Mouse (Mus musculus) lung, embryonic 16.5 days (tissue): Measurements from ENCODE around the gene Slc6a20a. TPM values are rescaled to one million over a fixed set of nuclear protein-coding genes. Genes with fewer than 3 reads are reported as not detected.

ENCODE experiments used
- ATAC-seq: fragments of 200-750 bp; cut with Nextera tagmentation; 2 replicates; pipeline ENCODE4 v1.8.0; 2017; ENCODE audit warnings: low read depth, mild to moderate bottlenecking, moderate library complexity
- H3K27ac ChIP-seq: fragments of 300-500 bp; sonication (generic); 2 replicates; pipeline ENCODE4 v1.5.1; 2014; ENCODE audit warnings: mild to moderate bottlenecking, control low read depth, low read length
- H3K27me3 ChIP-seq: fragments of 300-500 bp; sonication (generic); 2 replicates; pipeline ENCODE4 v1.6.1; 2014; ENCODE audit warnings: low read depth, low read length, mixed read lengths; ENCODE audit not compliant: control insufficient read depth, insufficient read depth
- H3K36me3 ChIP-seq: fragments of 300-500 bp; sonication (generic); 2 replicates; pipeline ENCODE4 v1.6.1; 2014; ENCODE audit warnings: low read length; ENCODE audit not compliant: control insufficient read depth, insufficient read depth
- H3K4me1 ChIP-seq: fragments of 300-500 bp; sonication (generic); replicated peaks from 2 replicates; pipeline ENCODE4 v1.6.1; 2014; ENCODE audit warnings: low read length, mixed read lengths; ENCODE audit not compliant: control insufficient read depth, insufficient read depth
- H3K4me2 ChIP-seq: fragments of 300-500 bp; sonication (generic); 2 replicates; pipeline ENCODE4 v1.6.1; 2014; ENCODE audit warnings: low read depth, low read length, control low read depth
- H3K4me3 ChIP-seq: fragments of 300-500 bp; sonication (generic); 2 replicates; pipeline ENCODE4 v1.5.1; 2014; ENCODE audit warnings: mild to moderate bottlenecking, low read length, control low read depth
- H3K9ac ChIP-seq: fragments of 300-500 bp; sonication (generic); 2 replicates; pipeline ENCODE4 v1.6.1; 2014; ENCODE audit warnings: low read length, control low read depth
- H3K9me3 ChIP-seq: fragments of 300-500 bp; sonication (generic); 2 replicates; pipeline ENCODE4 v1.6.1; 2016; ENCODE audit warnings: low read length; ENCODE audit not compliant: control insufficient read depth
- WGBS: fragments of 180-500 bp; shearing (Covaris S2); extraction: QIAGEN DNeasy Blood & Tissue Kit; methylation state at CpG from one replicate; pipeline ENCODE4 v1.1.7; 2014; 5-methylcytosine and 5-hydroxymethylcytosine counted together
- polyA plus RNA-seq: library from polyadenylated mRNA; unstranded; fragments of >200 nt; fragmentation: Nextera tagmentation; extraction: Ambion mirVana; gene quantifications from 2 replicates; pipeline ENCODE4 v1.2.1, GENCODE M21; 2015

The Slc6a20a gene
- polyA plus RNA-seq, 1 experiment from 2014 or later: 0.18 TPM

DNA sequence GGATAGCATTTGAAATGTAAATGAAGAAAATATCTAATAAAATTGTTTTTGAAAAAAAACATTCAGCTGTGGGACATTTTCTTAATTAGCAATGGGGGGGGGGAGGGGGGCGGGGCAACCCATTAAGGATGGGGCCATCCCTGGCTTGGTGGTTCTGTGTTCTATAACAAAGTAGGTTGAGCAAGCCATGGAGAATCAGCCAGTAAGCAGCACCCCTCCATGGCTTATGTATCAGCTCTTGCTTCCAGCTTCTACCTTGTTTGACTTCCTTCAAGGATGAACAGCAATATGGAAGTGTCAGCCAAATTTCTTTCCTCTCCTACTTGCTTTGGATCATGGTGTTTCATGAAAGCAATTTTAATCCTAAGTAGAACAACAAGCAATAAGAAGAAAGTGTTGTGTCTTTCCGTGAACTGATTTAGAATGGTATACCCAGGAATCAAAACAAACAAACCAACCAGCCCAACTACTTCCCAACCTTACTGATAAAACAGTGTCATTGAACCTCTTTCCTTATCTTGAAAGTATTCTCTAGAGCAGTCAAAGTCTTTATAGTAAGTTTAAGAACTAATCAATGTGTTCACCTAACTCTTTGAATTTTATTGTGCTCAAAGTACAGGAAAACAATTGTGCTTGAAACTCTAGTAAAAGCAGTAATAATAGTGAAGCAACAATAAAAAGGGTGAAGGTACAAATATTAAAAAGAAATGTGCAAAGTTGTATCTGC, 28.7 kb downstream of the Slc6a20a start:
- Histone ChIP-seq H3K4me1 (peaks cover 2% of the 10 kb centered on the region; the same call in 1 of the 2 replicates), H3K27ac (no peak overlapping the region), H3K9ac (no peak overlapping the region), H3K4me3 (no peak overlapping the region), H3K27me3 (no peaks in the 10 kb centered on the region), H3K9me3 (no peaks in the 10 kb centered on the region), H3K36me3 (no peaks in the 10 kb centered on the region), H3K4me2 (no peak overlapping the region)
- no peak for ATAC-seq
- WGBS: 65% methylated on average over 2 of the region's 2 CpGs

DNA sequence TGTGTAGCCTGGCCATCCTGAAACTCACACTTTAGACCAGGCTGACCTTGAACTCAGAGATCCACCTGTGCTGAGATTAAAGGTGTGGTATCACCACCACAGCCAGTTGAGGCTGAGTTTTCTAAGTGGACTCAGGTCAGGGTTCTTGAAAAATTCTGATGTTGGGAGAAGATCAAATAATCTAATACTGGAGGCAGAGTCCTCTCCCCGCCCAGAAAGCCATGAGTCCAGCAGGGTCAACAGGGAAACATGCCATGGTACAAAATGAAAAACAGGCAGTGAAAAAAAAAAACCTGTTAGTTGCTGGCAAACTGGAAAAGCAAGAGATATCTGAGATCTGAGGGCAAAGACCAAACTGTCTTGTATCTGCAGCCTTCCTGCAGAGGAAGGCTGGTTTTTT, 38.6 kb downstream of the Slc6a20a start:
- 57% methylated on average over 1 of the region's 1 CpGs for WGBS
- H3K4me1 ChIP-seq: no peaks in the 10 kb centered on the region
- no peak overlapping the region for H3K4me3 ChIP-seq
- H3K36me3 ChIP-seq: no peaks in the 10 kb centered on the region
- no peaks in the 10 kb centered on the region for H3K9me3 ChIP-seq
- no peak for ATAC-seq
- H3K27me3 ChIP-seq: no peaks in the 10 kb centered on the region
- no peak overlapping the region for H3K27ac ChIP-seq
- no peak overlapping the region for H3K4me2 ChIP-seq
- no peak overlapping the region for H3K9ac ChIP-seq

GRCm38 (mm10) chr9:123638668-123639089, 40.0 kb downstream of the Slc6a20a start:
- H3K4me3 ChIP-seq: no peak overlapping the region
- H3K27me3 ChIP-seq: no peaks in the 10 kb centered on the region
- no peak overlapping the region for H3K27ac ChIP-seq
- H3K4me2 ChIP-seq: no peak overlapping the region
- ATAC-seq: 0 out of 2 replicates have a peak, but pooled peaks have one; percentile 38
- no peaks in the 10 kb centered on the region for H3K4me1 ChIP-seq
- 65% methylated on average over 1 of the region's 1 CpGs for WGBS
- H3K36me3 ChIP-seq: no peaks in the 10 kb centered on the region
- no peaks in the 10 kb centered on the region for H3K9me3 ChIP-seq
- no peak overlapping the region for H3K9ac ChIP-seq

DNA sequence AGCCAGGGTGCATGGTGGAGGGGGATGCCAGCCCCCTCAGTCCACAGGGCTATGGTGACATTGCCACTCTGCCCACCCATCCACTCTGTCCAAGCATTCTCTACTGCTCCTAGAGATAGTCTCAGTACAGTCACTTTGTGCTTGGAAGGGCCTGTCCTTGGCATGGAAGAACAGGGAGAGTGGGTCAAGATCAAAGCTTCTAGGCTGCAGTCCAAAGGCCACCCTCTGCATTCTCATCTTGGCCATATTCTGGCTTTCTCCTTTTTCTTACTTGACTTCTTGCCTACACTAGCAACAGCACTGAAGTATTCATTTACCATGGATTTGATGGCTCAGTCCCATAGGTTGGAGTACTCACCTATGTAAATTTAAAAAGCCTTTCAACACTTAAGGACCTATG, 40.5 kb downstream of the Slc6a20a start:
- H3K4me2 ChIP-seq: no peak overlapping the region
- H3K36me3 ChIP-seq: no peaks in the 10 kb centered on the region
- H3K27ac ChIP-seq: no peak overlapping the region
- ATAC-seq: no peak
- no peaks in the 10 kb centered on the region for H3K27me3 ChIP-seq
- H3K4me1 ChIP-seq: no peaks in the 10 kb centered on the region
- no peak overlapping the region for H3K9ac ChIP-seq
- no peak overlapping the region for H3K4me3 ChIP-seq
- no peaks in the 10 kb centered on the region for H3K9me3 ChIP-seq

DNA sequence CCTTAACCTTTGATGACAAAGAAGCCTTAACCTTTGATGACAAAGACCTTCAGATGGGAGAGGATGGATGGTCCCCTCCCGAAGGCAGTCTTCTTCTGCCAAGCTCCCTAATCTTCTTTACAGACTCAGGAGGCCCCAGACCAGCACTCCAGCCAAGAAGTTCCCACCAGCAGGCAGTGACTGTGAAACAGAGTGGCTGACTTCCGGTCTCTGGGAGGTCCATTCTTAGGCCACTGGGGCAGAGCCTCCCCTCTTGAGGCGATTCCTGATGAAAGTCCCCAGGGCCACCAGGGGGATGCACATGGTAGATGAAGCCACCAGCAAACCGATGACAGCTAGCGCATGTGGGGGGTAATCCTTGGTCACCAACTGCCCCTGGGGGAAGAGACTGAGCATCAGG, 41.9 kb downstream of the Slc6a20a start:
- H3K27ac ChIP-seq: no peak overlapping the region
- no peaks in the 10 kb centered on the region for H3K9me3 ChIP-seq
- 58% methylated on average over 5 of the region's 5 CpGs for WGBS
- no peak overlapping the region for H3K4me2 ChIP-seq
- ATAC-seq: no peak
- H3K27me3 ChIP-seq: no peaks in the 10 kb centered on the region
- H3K9ac ChIP-seq: no peak overlapping the region
- no peaks in the 10 kb centered on the region for H3K4me1 ChIP-seq
- H3K4me3 ChIP-seq: no peak overlapping the region
- no peaks in the 10 kb centered on the region for H3K36me3 ChIP-seq

- Histone ChIP-seq H3K4me3 (no peak overlapping the region), H3K4me2 (no peak overlapping the region), H3K9me3 (no peaks in the 10 kb centered on the region), H3K9ac (no peak overlapping the region), H3K27ac (no peak overlapping the region), H3K4me1 (no peaks in the 10 kb centered on the region), H3K27me3 (no peaks in the 10 kb centered on the region), H3K36me3 (no peaks in the 10 kb centered on the region)
- WGBS: 76% methylated on average over 3 of the region's 3 CpGs
- no peak for ATAC-seq
These were observed 45.7 kb downstream of the Slc6a20a start for GRCm38 (mm10) chr9:123632993-123633392.

DNA sequence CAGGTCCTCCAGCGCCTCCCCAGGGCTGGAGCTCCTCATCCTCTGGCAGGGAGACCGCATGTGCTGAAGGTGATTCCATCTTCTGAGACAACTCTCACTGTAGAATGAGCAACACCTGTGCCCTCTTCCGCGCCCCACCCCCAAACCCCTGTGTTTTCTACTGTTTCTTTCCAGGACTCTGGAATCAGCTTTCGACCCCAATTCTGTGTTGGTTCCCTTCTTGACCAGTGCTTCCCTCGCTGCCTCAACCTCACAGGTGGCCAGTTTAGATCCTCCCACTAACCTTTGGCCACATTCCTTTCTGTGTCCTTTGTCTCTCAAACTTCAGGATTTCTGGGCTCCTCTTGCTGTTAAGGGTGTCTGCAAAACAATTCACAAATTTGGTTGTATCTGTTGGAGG, 46.4 kb downstream of the Slc6a20a start, which contains the start of gene Slc6a20b:
Gene Slc6a20b, minus strand, starts transcription at position 285 of the 400 bp plus-strand sequence.
- no peak within 1 kb of the TSS for H3K9ac ChIP-seq
- no peak within 1 kb of the TSS for H3K27ac ChIP-seq
- H3K9me3 ChIP-seq: no peaks in the 10 kb centered on the region
- no peak for ATAC-seq
- no peaks in the 10 kb centered on the region for H3K4me1 ChIP-seq
- no peaks in the 10 kb centered on the region for H3K36me3 ChIP-seq
- no peak within 1 kb of the TSS for H3K4me2 ChIP-seq
- 83% methylated on average over 6 of the region's 6 CpGs for WGBS
- no peak within 1 kb of the TSS for H3K4me3 ChIP-seq
- H3K27me3 ChIP-seq: no peaks in the 10 kb centered on the region

- 70% methylated on average over 3 of the region's 3 CpGs for WGBS
- H3K4me1 ChIP-seq: no peaks in the 10 kb centered on the region
- H3K9me3 ChIP-seq: no peaks in the 10 kb centered on the region
- no peaks in the 10 kb centered on the region for H3K36me3 ChIP-seq
- H3K9ac ChIP-seq: no peak overlapping the region
- no peak overlapping the region for H3K27ac ChIP-seq
- no peaks in the 10 kb centered on the region for H3K27me3 ChIP-seq
- H3K4me2 ChIP-seq: no peak overlapping the region
- no peak overlapping the region for H3K4me3 ChIP-seq
- no peak for ATAC-seq
These were observed 47.0 kb downstream of the Slc6a20a start for GRCm38 (mm10) chr9:123631666-123632065.

- no peaks in the 10 kb centered on the region for H3K4me1 ChIP-seq
- H3K27ac ChIP-seq: no peak overlapping the region
- no peaks in the 10 kb centered on the region for H3K36me3 ChIP-seq
- H3K4me3 ChIP-seq: no peak overlapping the region
- H3K9me3 ChIP-seq: no peaks in the 10 kb centered on the region
- H3K27me3 ChIP-seq: no peaks in the 10 kb centered on the region
- no peak for ATAC-seq
- no peak overlapping the region for H3K9ac ChIP-seq
- 84% methylated on average over 11 of the region's 11 CpGs for WGBS
- no peak overlapping the region for H3K4me2 ChIP-seq
These were observed 52.9 kb downstream of the Slc6a20a start for GRCm38 (mm10) chr9:123625821-123626220.
